In the genomic region with DNA sequence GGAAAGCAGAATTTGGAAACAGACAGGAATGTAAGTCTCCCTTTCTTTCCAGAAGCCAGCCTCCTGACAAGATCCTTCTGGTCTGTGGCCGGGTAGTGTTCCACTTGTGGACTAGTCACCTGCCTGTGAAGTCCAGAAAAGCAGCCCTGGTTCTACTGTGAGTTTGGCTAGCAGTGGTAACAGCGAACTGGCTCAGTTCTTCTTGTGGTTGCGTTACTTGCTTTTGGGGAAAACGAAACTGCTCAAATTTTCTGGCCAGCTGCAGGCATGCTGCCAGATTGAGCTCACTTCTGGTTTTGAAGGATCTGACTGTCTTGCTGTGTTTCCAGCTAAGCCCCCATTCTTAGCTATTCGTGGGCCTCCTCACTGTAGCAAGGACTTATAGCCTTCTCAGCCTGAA, we compare ENCODE assay signal across 9 mouse cellular contexts. TPM values are rescaled to one million over a fixed set of nuclear protein-coding genes. Genes with fewer than 3 reads are reported as not detected.
A peak's percentile ranks its signal among the peaks of the same experiment; 100 is the strongest.
DNase-seq lines count a peak whose midpoint lies in the region; ATAC-seq and TF ChIP-seq lines count a peak whose summit lies in the region.
"Had no signal": no experiment of that assay in that cellular context is flagged by ENCODE, and none has a peak within 500 bp of the region (broad histone marks: within the 10 kb centered on the region; RNA-seq: fewer than 3 reads in every experiment).

A gene (minus strand): TSS at position 190 of the 400 bp plus-strand sequence.

- H3K4me2 ChIP-seq in lung, embryonic 14.5 days, result no peak within 1 kb of the TSS
- H3K4me2 ChIP-seq: limb, embryonic 12.5 days had no signal

- peak; percentile 8 for DNase-seq in layer of hippocampus, adult 9-10 months (ENCODE audit: low spot score)
- no peak for DNase-seq in layer of hippocampus, postnatal 36 days
- peak; percentile 85 for DNase-seq in MEL (ENCODE audit: low read depth, low spot score)
- peak; percentile 9 to 41 for DNase-seq in gastrocnemius, postnatal 36 days
- DNase-seq in lung, embryonic 14.5 days, result peak; percentile 52
- peak; percentile 15 for DNase-seq in telencephalon, adult 2 months (ENCODE audit: low read depth, low spot score)
- no peak for DNase-seq in retina, embryonic 14.5 days (ENCODE audit: low spot score)

- peaks cover 2% of the 10 kb centered on the region in 2 experiments; a peak in 2 of 4 replicates for H3K4me1 ChIP-seq in MEL (ENCODE audit: control insufficient read depth in 1 of 2, insufficient read depth in 2 of 2, low read length in 2 of 2)
- no peaks in the 10 kb centered on the region for H3K4me1 ChIP-seq in lung, embryonic 14.5 days (ENCODE audit: insufficient read depth)
- H3K4me1 ChIP-seq: limb, embryonic 12.5 days had no signal

- peak within 1 kb of the TSS; percentile 90 for H3K27ac ChIP-seq in MEL (ENCODE audit: control insufficient read depth, low read depth, low read length)
- H3K27ac ChIP-seq in lung, embryonic 14.5 days (ENCODE audit: low read depth), result no peak within 1 kb of the TSS
- H3K27ac ChIP-seq: limb, embryonic 12.5 days had no signal

- H3K9me3 ChIP-seq in MEL (replicated peaks; ENCODE audit: insufficient read depth, low read length), result no peaks in the 10 kb centered on the region
- H3K9me3 ChIP-seq in lung, embryonic 14.5 days (ENCODE audit: low read depth, low read length), result no peaks in the 10 kb centered on the region
- H3K9me3 ChIP-seq: limb, embryonic 12.5 days had no signal

- intact Hi-C loops in gastrocnemius, postnatal 36 days (cut with DNase I), result no loop called here

- H3K4me3 ChIP-seq in MEL (ENCODE audit: control insufficient read depth in 1 of 2, insufficient read depth in 1 of 2, low read depth in 2 of 2, low read length in 2 of 2), result peak within 1 kb of the TSS; percentile 78
- H3K4me3 ChIP-seq in lung, embryonic 14.5 days (ENCODE audit: low read depth, low read length), result no peak within 1 kb of the TSS
- H3K4me3 ChIP-seq: limb, embryonic 12.5 days had no signal

- TF ChIP-seq EP300 in MEL (IDR thresholded peaks at IDR 0.05; ENCODE audit: low read depth in 1 of 2, low read length in 2 of 2), result no peak

- no peak for ATAC-seq in lung, embryonic 14.5 days (ENCODE audit: insufficient read depth)
- ATAC-seq in erythroid progenitor cell, adult 5-6 weeks (replicated peaks; ENCODE audit: low FRiP score, poor library complexity, severe bottlenecking), result no peak

- TF ChIP-seq CTCF in MEL (IDR thresholded peaks at IDR 0.05 in 2 of 3, conservative IDR thresholded peaks at IDR 0.05 in 1 of 3; ENCODE audit: control insufficient read depth in 1 of 3, insufficient read depth in 1 of 3, low read depth in 2 of 3, low read length in 3 of 3, poor library complexity in 1 of 3, severe bottlenecking in 1 of 3), result no peak
- TF ChIP-seq CTCF in lung, embryonic 14.5 days (IDR thresholded peaks at IDR 0.05; ENCODE audit: low read depth), result no peak

- H3K79me2 ChIP-seq in MEL (ENCODE audit: control insufficient read depth, insufficient read depth, low read length, poor library complexity), result 0 out of 2 replicates have a peak, but pooled peaks cover 3% of the 10 kb centered on the region

- TF ChIP-seq RAD21 in MEL (IDR thresholded peaks at IDR 0.05; ENCODE audit: low read depth, low read length), result no peak

- 64% methylated on average over 5 of the region's 5 CpGs for WGBS in lung, embryonic 14.5 days

- H3K36me3 ChIP-seq in MEL (ENCODE audit: control insufficient read depth in 1 of 2, insufficient read depth in 2 of 2, low read length in 2 of 2), result peaks cover 0 to 4% of the 10 kb centered on the region in 2 experiments; a peak in 2 of 4 replicates
- no peaks in the 10 kb centered on the region for H3K36me3 ChIP-seq in lung, embryonic 14.5 days (ENCODE audit: insufficient read depth)
- H3K36me3 ChIP-seq: limb, embryonic 12.5 days had no signal

- no peaks in the 10 kb centered on the region for H3K27me3 ChIP-seq in MEL (ENCODE audit: control insufficient read depth in 1 of 2, insufficient read depth in 2 of 2, low read length in 2 of 2)
- no peaks in the 10 kb centered on the region for H3K27me3 ChIP-seq in lung, embryonic 14.5 days (ENCODE audit: insufficient read depth, low read length)
- H3K27me3 ChIP-seq: limb, embryonic 12.5 days had no signal

- peak in 1 of 2 experiments; percentile 45; a peak in 2 of 4 replicates for TF ChIP-seq POLR2A in MEL (IDR thresholded peaks at IDR 0.05; ENCODE audit: control insufficient read depth in 1 of 2, insufficient read depth in 1 of 2, low read depth in 1 of 2, low read length in 2 of 2, poor library complexity in 1 of 2)

- peak within 1 kb of the TSS; percentile 86 for H3K9ac ChIP-seq in MEL (ENCODE audit: control insufficient read depth, low read depth, low read length, poor library complexity, severe bottlenecking)
- no peak within 1 kb of the TSS for H3K9ac ChIP-seq in lung, embryonic 14.5 days
- H3K9ac ChIP-seq: limb, embryonic 12.5 days had no signal

TF ChIP-seq in MEL, 35 proteins besides CTCF, POLR2A, EP300 and RAD21:
- TF ChIP-seq POLR2AphosphoS2 (IDR thresholded peaks at IDR 0.05; ENCODE audit: low read length) (no peak), ETS1 (IDR thresholded peaks at IDR 0.05; ENCODE audit: low read depth, low read length) (0 out of 2 replicates have a peak, but pooled peaks have one; percentile 22)

RNA-seq across cellular contexts. Expression of the gene that starts here (rescaled TPM):
- total RNA-seq in layer of hippocampus, postnatal 36 days (2021), result under 1 TPM; 0.32 to 0.68 TPM
- 9.8 and 11.9 TPM in 2 replicates for total RNA-seq in MEL (2012; rRNA removed)
- 10 to 100 TPM; 11.6 to 47.2 TPM for polyA plus RNA-seq in MEL (2012; ENCODE audit: insufficient read depth in 1 of 2, insufficient read length in 2 of 2, low read depth in 1 of 2, low replicate concordance in 2 of 2, missing spikeins in 1 of 2)
- total RNA-seq in gastrocnemius, postnatal 36 days (2021), result under 1 TPM; 0.17 to 0.18 TPM
- polyA plus RNA-seq in lung, embryonic 14.5 days (2014; fragmentation: Nextera tagmentation; extraction: Ambion mirVana), result 0.55 and 0.75 TPM in 2 replicates
- total RNA-seq in erythroid progenitor cell, adult 5-6 weeks (2015; ENCODE audit: low replicate concordance), result 6.5 and 22.2 TPM in 2 replicates
- 2.9 and 4.7 TPM in 2 replicates for total RNA-seq in erythroid progenitor cell, adult 5-6 weeks (2017; ENCODE audit: low replicate concordance)

Comparison
In these comparisons a context has a peak if more than half of its experiments do, and no peak if none do; other contexts are left out.
1. DNase-seq: peak in layer of hippocampus, adult 9-10 months (single experiment), MEL (single experiment) and telencephalon, adult 2 months (single experiment); none in layer of hippocampus, postnatal 36 days (0 of 2) and retina, embryonic 14.5 days (single experiment).
2. Peak in DNase-seq in gastrocnemius, postnatal 36 days; RNA of the gene not detected or under 1 TPM.
3. Peak in DNase-seq in lung, embryonic 14.5 days; RNA of the gene not detected or under 1 TPM.